Mouse (Mus musculus) kidney, adult 2 months (tissue): ENCODE results near the gene Rrp1b. TPM values are rescaled to one million over a fixed set of nuclear protein-coding genes. Genes with fewer than 3 reads are reported as not detected.
"Not testable (repeated sequence)": the region's sequence is repeated elsewhere in the genome, so short reads cannot be mapped to it uniquely, and the experiment has no call there.

Source experiments
- DNase-seq: peaks from one replicate; pipeline ENCODE4 v3.0.0; 2021
- H3K27ac ChIP-seq: fragments of 200-500 bp; 2 replicates; pipeline ENCODE4 v1.5.1; 2012; ENCODE audit warnings: low read depth, low read length, control low read depth, inconsistent platforms; ENCODE audit not compliant: insufficient read depth
- H3K27me3 ChIP-seq: fragments of 200-500 bp; replicated peaks from 2 replicates; pipeline ENCODE4 v1.6.1; 2012; ENCODE audit warnings: mild to moderate bottlenecking, moderate library complexity, low read length, inconsistent platforms; ENCODE audit not compliant: control insufficient read depth, insufficient read depth
- H3K36me3 ChIP-seq: fragments of 200-500 bp; 2 replicates; pipeline ENCODE4 v1.6.1; 2012; ENCODE audit warnings: mild to moderate bottlenecking, moderate library complexity, low read length, inconsistent platforms; ENCODE audit not compliant: control insufficient read depth, insufficient read depth
- H3K4me1 ChIP-seq: fragments of 200-500 bp; 2 replicates; pipeline ENCODE4 v1.6.1; 2011; ENCODE audit warnings: low read length; ENCODE audit not compliant: control insufficient read depth, insufficient read depth
- H3K4me3 ChIP-seq: fragments of 200-500 bp; 2 replicates; pipeline ENCODE4 v1.5.1; 2011; ENCODE audit warnings: mild to moderate bottlenecking, low read depth, low read length, control low read depth; ENCODE audit not compliant: insufficient read depth
- CTCF ChIP-seq: fragments of 200-500 bp; conservative IDR thresholded peaks from 2 replicates; pipeline ENCODE4 v1.5.1; 2011; ENCODE audit warnings: low read depth, mild to moderate bottlenecking, control low read depth, low read length, moderate library complexity, mixed read lengths; ENCODE audit not compliant: insufficient read depth, insufficient read length
- POLR2A ChIP-seq: fragments of 200-500 bp; IDR thresholded peaks from one replicate; pipeline ENCODE4 v1.6.1; 2011; ENCODE audit warnings: low read depth, low read length, control low read depth
- WGBS: fragments of 180-500 bp; shearing (Covaris S2); methylation state at CpG from one replicate; pipeline ENCODE4 v1.1.7; 2018; 5-methylcytosine and 5-hydroxymethylcytosine counted together
- polyA plus RNA-seq: library from polyadenylated mRNA; depleted of rRNA; stranded (reverse); fragments of >200 nt; gene quantifications from 2 replicates; pipeline ENCODE4 v1.2.3, GENCODE M21; 2012

Gene Rrp1b
- polyA plus RNA-seq, 1 experiment = 4.7 TPM

- WGBS = 89% methylated on average over 6 of the region's 6 CpGs
- no peak for DNase-seq
- H3K4me3 ChIP-seq = no peak overlapping the region
- no peak for TF ChIP-seq CTCF
- TF ChIP-seq POLR2A = no peak
- H3K27me3 ChIP-seq = no peaks in the 10 kb centered on the region
- H3K27ac ChIP-seq = no peak overlapping the region
- no peaks in the 10 kb centered on the region for H3K4me1 ChIP-seq
- no peaks in the 10 kb centered on the region for H3K36me3 ChIP-seq
Observed at GRCm38 (mm10) chr17:32050609-32051008, 14.7 kb downstream of the Rrp1b start.

DNA sequence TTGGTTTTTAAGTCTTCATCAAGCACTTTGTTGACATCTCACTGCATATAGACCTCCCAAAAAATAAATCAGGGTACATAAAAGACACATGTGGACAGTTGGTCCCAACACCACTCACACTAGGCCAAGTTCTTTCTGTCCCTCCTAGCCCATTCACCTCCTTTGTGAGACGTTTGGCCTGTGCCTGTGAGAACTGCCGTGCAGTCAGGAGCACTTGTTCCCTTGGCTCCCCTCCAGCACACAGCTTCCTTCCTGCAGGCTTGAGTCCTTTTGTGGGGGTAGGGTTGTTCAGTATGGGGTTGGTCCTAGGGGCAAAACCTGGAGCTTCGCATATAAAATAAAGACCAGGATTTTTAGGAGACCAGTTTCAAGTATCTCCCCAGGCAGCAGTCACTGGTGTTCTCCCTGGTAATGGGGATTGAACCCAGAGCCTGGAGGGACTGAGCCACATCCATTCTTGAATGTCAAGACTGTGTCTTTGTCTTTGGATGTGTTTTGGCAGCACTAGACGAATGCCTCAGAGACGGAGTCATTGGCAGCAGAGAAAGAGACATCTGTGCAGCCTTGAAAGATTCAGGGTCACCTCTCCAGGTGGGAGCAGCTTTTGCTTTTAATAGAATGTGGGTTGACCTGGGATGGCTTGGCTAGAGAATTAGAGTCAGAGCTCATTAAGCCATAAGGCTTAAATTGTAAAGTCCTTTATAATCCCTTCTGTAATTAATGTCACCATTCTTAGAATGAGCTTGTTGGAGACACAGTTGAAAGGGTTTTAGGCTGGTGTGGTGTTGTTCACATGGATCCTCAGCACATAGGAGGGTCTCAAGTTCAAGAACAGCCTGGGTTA lies 16.6 kb downstream of the Rrp1b start:
- H3K36me3 ChIP-seq = no peaks in the 10 kb centered on the region
- 63% methylated on average over 5 of the region's 5 CpGs for WGBS
- no peaks in the 10 kb centered on the region for H3K4me1 ChIP-seq
- H3K27ac ChIP-seq = no peak overlapping the region
- no peaks in the 10 kb centered on the region for H3K27me3 ChIP-seq
- no peak for TF ChIP-seq POLR2A
- no peak for TF ChIP-seq CTCF
- DNase-seq = no peak
- H3K4me3 ChIP-seq = no peak overlapping the region

- 84% methylated on average over 5 of the region's 5 CpGs for WGBS
- H3K27me3 ChIP-seq = no peaks in the 10 kb centered on the region
Observed at GRCm38 (mm10) chr17:32053677-32054076, 17.8 kb downstream of the Rrp1b start.

GRCm38 (mm10) chr17:32057843-32058242 lies 21.9 kb downstream of the Rrp1b start:
- no peaks in the 10 kb centered on the region for H3K27me3 ChIP-seq
- DNase-seq = no peak
- TF ChIP-seq CTCF (no peak), POLR2A (no peak)
- no peaks in the 10 kb centered on the region for H3K4me1 ChIP-seq
- no peaks in the 10 kb centered on the region for H3K36me3 ChIP-seq
- no peak overlapping the region for H3K27ac ChIP-seq
- whole genome bisulfite sequencing = 88% methylated on average over 2 of the region's 2 CpGs
- no peak overlapping the region for H3K4me3 ChIP-seq

More at GRCm38 (mm10) chr17:32053677-32054076, 17.8 kb downstream of the Rrp1b start:
- Histone ChIP-seq H3K36me3 (no peaks in the 10 kb centered on the region), H3K4me3 (no peak overlapping the region), H3K27ac (no peak overlapping the region), H3K4me1 (no peaks in the 10 kb centered on the region)
- no peak for DNase-seq
- TF ChIP-seq CTCF (no peak), POLR2A (no peak)

GRCm38 (mm10) chr17:32059084-32059483 lies 23.2 kb downstream of the Rrp1b start:
- H3K4me3 ChIP-seq = no peak overlapping the region
- no peaks in the 10 kb centered on the region for H3K27me3 ChIP-seq
- H3K4me1 ChIP-seq = no peaks in the 10 kb centered on the region
- H3K36me3 ChIP-seq = no peaks in the 10 kb centered on the region
- 89% methylated on average over 2 of the region's 2 CpGs for WGBS
- H3K27ac ChIP-seq = no peak overlapping the region
- no peak for TF ChIP-seq CTCF
- TF ChIP-seq POLR2A = no peak
- DNase-seq = no peak

DNA sequence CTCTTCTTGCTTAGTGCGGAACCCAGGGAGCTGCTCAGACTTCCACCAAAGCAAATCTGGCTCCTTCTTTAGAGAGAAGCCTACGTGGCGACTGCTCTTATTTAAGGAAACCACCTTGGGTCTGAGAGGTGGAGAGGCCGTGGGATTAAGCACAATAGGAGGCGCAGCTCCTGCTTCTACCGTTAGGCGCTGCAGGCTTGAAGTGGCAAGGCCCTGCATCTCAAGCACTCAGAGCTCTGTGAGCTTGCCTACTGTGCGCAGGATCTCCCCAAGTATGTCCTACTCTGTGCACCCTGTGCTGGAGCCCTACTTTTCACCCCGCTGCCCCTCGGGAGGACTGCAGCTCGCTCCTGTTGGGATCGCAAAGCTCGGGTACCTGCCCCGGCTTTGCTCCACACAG lies 25.3 kb downstream of the Rrp1b start:
- WGBS = 98% methylated on average over 14 of the region's 14 CpGs
- Histone ChIP-seq H3K4me3 (no peak overlapping the region), H3K27ac (no peak overlapping the region), H3K27me3 (no peaks in the 10 kb centered on the region), H3K36me3 (no peaks in the 10 kb centered on the region), H3K4me1 (no peaks in the 10 kb centered on the region)
- DNase-seq = no peak
- TF ChIP-seq CTCF (no peak), POLR2A (no peak)

- WGBS = 71% methylated on average over 2 of the region's 2 CpGs
- Histone ChIP-seq H3K27me3 (no peaks in the 10 kb centered on the region), H3K4me1 (no peaks in the 10 kb centered on the region), H3K36me3 (no peaks in the 10 kb centered on the region), H3K4me3 (no peak overlapping the region), H3K27ac (no peak overlapping the region)
- no peak for DNase-seq
- TF ChIP-seq POLR2A (no peak), CTCF (no peak)
Observed at GRCm38 (mm10) chr17:32063654-32064053, 27.8 kb downstream of the Rrp1b start.

DNA sequence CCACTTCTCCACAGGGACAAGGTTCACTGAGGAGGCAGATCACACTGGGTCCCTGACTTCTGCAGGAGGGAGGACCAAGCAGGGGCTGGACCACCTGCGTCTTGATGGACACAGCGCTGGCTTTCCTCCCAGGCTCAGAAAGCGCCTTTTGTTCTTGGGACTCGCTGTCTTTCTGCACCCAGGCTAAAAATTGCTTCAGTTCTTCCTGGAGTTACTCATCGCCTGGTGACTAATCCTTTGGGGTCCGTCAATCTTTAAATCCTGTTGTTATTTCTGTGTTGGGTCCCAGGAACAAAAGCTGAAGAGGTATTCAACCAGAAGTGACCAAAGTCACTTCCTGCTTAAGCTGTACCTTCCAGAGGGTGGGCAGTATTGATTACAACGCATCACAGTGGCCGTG lies 28.9 kb downstream of the Rrp1b start:
- H3K27me3 ChIP-seq, H3K36me3 ChIP-seq, DNase-seq, H3K27ac ChIP-seq, H3K4me1 ChIP-seq, H3K4me3 ChIP-seq: not testable (repeated sequence)
- 81% methylated on average over 8 of the region's 8 CpGs for WGBS
